Mouse (Mus musculus) hindbrain, embryonic 16.5 days (tissue): Measurements from ENCODE around the gene Pgam2. TPM values are rescaled to one million over a fixed set of nuclear protein-coding genes. Genes with fewer than 3 reads are reported as not detected.
A peak's percentile ranks its signal among the peaks of the same experiment; 100 is the strongest.
"Not testable (repeated sequence)": the region's sequence is repeated elsewhere in the genome, so short reads cannot be mapped to it uniquely, and the experiment has no call there.

Experiments used
- ATAC-seq: fragments of 200-750 bp; cut with Nextera tagmentation; 2 replicates; pipeline ENCODE4 v1.8.0; 2017; ENCODE audit warnings: moderate TSS enrichment, moderate library complexity
- H3K27ac ChIP-seq: fragments of 300-500 bp; sonication (generic); 2 replicates; pipeline ENCODE4 v1.5.1; 2014; ENCODE audit warnings: low read depth, mild to moderate bottlenecking, control low read depth, low read length, moderate library complexity
- H3K27me3 ChIP-seq: fragments of 300-500 bp; sonication (generic); replicated peaks from 2 replicates; pipeline ENCODE4 v1.6.1; 2014; ENCODE audit warnings: low read length; ENCODE audit not compliant: control insufficient read depth, insufficient read depth
- H3K36me3 ChIP-seq: fragments of 300-500 bp; sonication (generic); 2 replicates; pipeline ENCODE4 v1.6.1; 2014; ENCODE audit warnings: mild to moderate bottlenecking, low read length, moderate library complexity, mixed read lengths; ENCODE audit not compliant: control insufficient read depth, insufficient read depth
- H3K4me1 ChIP-seq: fragments of 300-500 bp; sonication (generic); 2 replicates; pipeline ENCODE4 v1.6.1; 2014; ENCODE audit warnings: low read depth, low read length; ENCODE audit not compliant: control insufficient read depth, insufficient read depth
- H3K4me2 ChIP-seq: fragments of 300-500 bp; sonication (generic); 2 replicates; pipeline ENCODE4 v1.6.1; 2014; ENCODE audit warnings: mild to moderate bottlenecking, low read length, control low read depth, moderate library complexity
- H3K4me3 ChIP-seq: fragments of 300-500 bp; sonication (generic); 2 replicates; pipeline ENCODE4 v1.5.1; 2014; ENCODE audit warnings: mild to moderate bottlenecking, low read length, control low read depth, moderate library complexity
- H3K9ac ChIP-seq: fragments of 300-500 bp; sonication (generic); 2 replicates; pipeline ENCODE4 v1.6.1; 2014; ENCODE audit warnings: low read depth, mild to moderate bottlenecking, control low read depth, low read length, moderate library complexity
- H3K9me3 ChIP-seq: fragments of 300-500 bp; sonication (generic); 2 replicates; pipeline ENCODE4 v1.6.1; 2014; ENCODE audit warnings: mild to moderate bottlenecking, low read length, moderate library complexity; ENCODE audit not compliant: control insufficient read depth
- WGBS: fragments of 180-500 bp; shearing (Covaris S2); extraction: QIAGEN DNeasy Blood & Tissue Kit; methylation state at CpG from one replicate; pipeline ENCODE4 v1.1.7; 2014; 5-methylcytosine and 5-hydroxymethylcytosine counted together
- polyA plus RNA-seq: library from polyadenylated mRNA; unstranded; fragments of >200 nt; fragmentation: Nextera tagmentation; extraction: Ambion mirVana; gene quantifications from 2 replicates; pipeline ENCODE4 v1.2.1, GENCODE M21; 2015

Gene Pgam2
- polyA plus RNA-seq, 1 experiment from 2014 or later = 3.3 TPM

- ATAC-seq = no peak
Measured at GRCm38 (mm10) chr11:5819223-5819622, 15.7 kb upstream of the Pgam2 start.

GRCm38 (mm10) chr11:5813381-5813780 lies 9.8 kb upstream of the Pgam2 start:
- no peaks in the 10 kb centered on the region for H3K27me3 ChIP-seq
- H3K9ac ChIP-seq = no peak overlapping the region
- H3K27ac ChIP-seq = no peak overlapping the region
- H3K4me1 ChIP-seq = no peaks in the 10 kb centered on the region
- no peak overlapping the region for H3K4me3 ChIP-seq
- no peaks in the 10 kb centered on the region for H3K9me3 ChIP-seq
- H3K4me2 ChIP-seq = no peak overlapping the region
- WGBS = 78% methylated on average over 10 of the region's 10 CpGs
- no peak for ATAC-seq
- no peaks in the 10 kb centered on the region for H3K36me3 ChIP-seq

More at GRCm38 (mm10) chr11:5819223-5819622, 15.7 kb upstream of the Pgam2 start:
- Histone ChIP-seq H3K36me3 (no peaks in the 10 kb centered on the region), H3K27ac (no peak overlapping the region), H3K4me1 (no peaks in the 10 kb centered on the region), H3K9ac (no peak overlapping the region), H3K4me2 (no peak overlapping the region), H3K27me3 (no peaks in the 10 kb centered on the region), H3K4me3 (no peak overlapping the region), H3K9me3 (no peaks in the 10 kb centered on the region)
- 63% methylated on average over 2 of the region's 2 CpGs for WGBS

GRCm38 (mm10) chr11:5809487-5809886 lies 6.0 kb upstream of the Pgam2 start:
- not testable (repeated sequence) for H3K9me3 ChIP-seq, H3K4me1 ChIP-seq, H3K27ac ChIP-seq, ATAC-seq, H3K4me2 ChIP-seq, H3K4me3 ChIP-seq, H3K9ac ChIP-seq, H3K27me3 ChIP-seq, H3K36me3 ChIP-seq
- WGBS = 93% methylated on average over 4 of the region's 4 CpGs

GRCm38 (mm10) chr11:5807956-5808355 lies 4.4 kb upstream of the Pgam2 start:
- H3K27ac ChIP-seq = no peak overlapping the region
- WGBS = 83% methylated on average over 9 of the region's 9 CpGs
- H3K4me3 ChIP-seq = no peak overlapping the region
- H3K4me1 ChIP-seq = no peaks in the 10 kb centered on the region; the same call in 1 of the 2 replicates
- H3K36me3 ChIP-seq = no peaks in the 10 kb centered on the region
- H3K9ac ChIP-seq = no peak overlapping the region
- no peaks in the 10 kb centered on the region for H3K27me3 ChIP-seq
- no peak overlapping the region for H3K4me2 ChIP-seq
- ATAC-seq = no peak
- no peaks in the 10 kb centered on the region for H3K9me3 ChIP-seq

GRCm38 (mm10) chr11:5805711-5806110 lies 2.2 kb upstream of the Pgam2 start:
- WGBS = 86% methylated on average over 3 of the region's 3 CpGs
- Histone ChIP-seq H3K4me3 (no peak overlapping the region), H3K27ac (no peak overlapping the region), H3K4me1 (no peaks in the 10 kb centered on the region; the same call in 1 of the 2 replicates), H3K4me2 (no peak overlapping the region), H3K9me3 (no peaks in the 10 kb centered on the region), H3K27me3 (no peaks in the 10 kb centered on the region), H3K9ac (no peak overlapping the region), H3K36me3 (no peaks in the 10 kb centered on the region; the same call in 1 of the 2 replicates)
- ATAC-seq = no peak

GRCm38 (mm10) chr11:5804174-5804573 lies 641 bp upstream of the Pgam2 start:
- ATAC-seq = peak; percentile 26; the same call in 1 of the 2 replicates
- no peak overlapping the region for H3K9ac ChIP-seq
- H3K4me1 ChIP-seq = no peaks in the 10 kb centered on the region; the same call in 1 of the 2 replicates
- no peak overlapping the region for H3K4me3 ChIP-seq
- 80% methylated on average over 5 of the region's 5 CpGs for WGBS
- H3K36me3 ChIP-seq = peaks cover 10% of the 10 kb centered on the region
- no peak overlapping the region for H3K4me2 ChIP-seq
- H3K27ac ChIP-seq = no peak overlapping the region
- H3K27me3 ChIP-seq = no peaks in the 10 kb centered on the region
- no peaks in the 10 kb centered on the region for H3K9me3 ChIP-seq

GRCm38 (mm10) chr11:5802457-5803217 lies 896 bp downstream of the Pgam2 start:
- no peak overlapping the region for H3K4me3 ChIP-seq
- H3K9me3 ChIP-seq = no peaks in the 10 kb centered on the region
- no peaks in the 10 kb centered on the region; the same call in 1 of the 2 replicates for H3K4me1 ChIP-seq
- 74% methylated on average over 8 of the region's 8 CpGs for WGBS
- no peaks in the 10 kb centered on the region for H3K27me3 ChIP-seq
- 0 out of 2 replicates have a peak, but pooled peaks have one; percentile 15 for ATAC-seq
- H3K36me3 ChIP-seq = peaks cover 22% of the 10 kb centered on the region
- no peak overlapping the region for H3K4me2 ChIP-seq
- no peak overlapping the region for H3K27ac ChIP-seq
- no peak overlapping the region for H3K9ac ChIP-seq

- Histone ChIP-seq H3K9ac (no peak overlapping the region), H3K4me2 (no peak overlapping the region), H3K9me3 (no peaks in the 10 kb centered on the region), H3K4me3 (no peak overlapping the region), H3K27me3 (no peaks in the 10 kb centered on the region), H3K36me3 (peaks cover 27% of the 10 kb centered on the region), H3K27ac (no peak overlapping the region), H3K4me1 (no peaks in the 10 kb centered on the region; the same call in 1 of the 2 replicates)
- WGBS = 66% methylated on average over 12 of the region's 12 CpGs
- 0 out of 2 replicates have a peak, but pooled peaks have one; percentile 32 for ATAC-seq
Measured at GRCm38 (mm10) chr11:5802005-5802404, 1.5 kb downstream of the Pgam2 start.

- H3K27me3 ChIP-seq = no peaks in the 10 kb centered on the region
- 95% methylated on average over 16 of the region's 16 CpGs for WGBS
- peaks cover 32% of the 10 kb centered on the region for H3K36me3 ChIP-seq
- no peak overlapping the region for H3K9ac ChIP-seq
- no peak overlapping the region for H3K4me3 ChIP-seq
- ATAC-seq = no peak
- H3K4me1 ChIP-seq = no peaks in the 10 kb centered on the region; the same call in 1 of the 2 replicates
- H3K4me2 ChIP-seq = no peak overlapping the region
- no peak overlapping the region for H3K27ac ChIP-seq
- no peaks in the 10 kb centered on the region for H3K9me3 ChIP-seq
Measured at GRCm38 (mm10) chr11:5801511-5801910, 2.0 kb downstream of the Pgam2 start.
